Mouse (Mus musculus) G1E (cell line): ENCODE measurements at regions not wholly inside any gene's neighbourhood (a gene's known extent, or its start where the extent isn't known, plus 50 kb on each side); places are given as distances from the start of the nearest gene placed in this dataset.

Experiments
- ATAC-seq: 2 replicates; pipeline ENCODE4 v1.8.0; 2016; ENCODE audit warnings: mild to moderate bottlenecking; ENCODE audit not compliant: insufficient number of reproducible peaks, poor library complexity, low FRiP score, severe bottlenecking; ENCODE audit errors: extremely low read depth
- DNase-seq: peaks from one replicate; pipeline ENCODE4 v3.0.0; 2012; ENCODE audit warnings: low spot score
- H3K27me3 ChIP-seq: 2 replicates; pipeline ENCODE4 v1.6.1; 2012; ENCODE audit warnings: mild to moderate bottlenecking, low read length, inconsistent platforms; ENCODE audit not compliant: insufficient read depth
- H3K36me3 ChIP-seq: replicated peaks from 2 replicates; pipeline ENCODE3; 2012; ENCODE audit warnings: mild to moderate bottlenecking, inconsistent platforms
- H3K4me1 ChIP-seq: 2 replicates; pipeline ENCODE4 v1.6.1; 2012; ENCODE audit warnings: low read depth, low read length, inconsistent platforms, mixed read lengths; ENCODE audit not compliant: insufficient read depth
- H3K4me3 ChIP-seq: 2 replicates; pipeline ENCODE4 v1.5.1; 2012; ENCODE audit warnings: low read depth, mild to moderate bottlenecking, inconsistent platforms, low read length, moderate library complexity, mixed read lengths
- H3K9me3 ChIP-seq: replicated peaks from 2 replicates; pipeline ENCODE4 v1.6.1; 2012; ENCODE audit warnings: inconsistent platforms
- CTCF ChIP-seq: IDR thresholded peaks from 2 replicates; pipeline ENCODE4 v1.5.1; 2012; ENCODE audit warnings: low read depth, low read length, inconsistent platforms, mixed read lengths
- GATA1 ChIP-seq: IDR thresholded peaks from 2 replicates; pipeline ENCODE4 v1.6.1; 2012; ENCODE audit warnings: borderline replicate concordance, low read length, inconsistent platforms, mixed read lengths
- GATA2 ChIP-seq: IDR thresholded peaks from 2 replicates; pipeline ENCODE4 v1.6.1; 2012; ENCODE audit warnings: low read depth, low read length, inconsistent platforms, borderline replicate concordance
- POLR2AphosphoS5 ChIP-seq: IDR thresholded peaks from 2 replicates; pipeline ENCODE4 v1.6.1; 2012; ENCODE audit warnings: low read depth, low read length, inconsistent platforms; ENCODE audit not compliant: insufficient replicate concordance
- TAL1 ChIP-seq: conservative IDR thresholded peaks from 2 replicates; pipeline ENCODE4 v1.6.1; 2012; ENCODE audit warnings: low read depth, low read length, inconsistent platforms, mixed read lengths

DNA sequence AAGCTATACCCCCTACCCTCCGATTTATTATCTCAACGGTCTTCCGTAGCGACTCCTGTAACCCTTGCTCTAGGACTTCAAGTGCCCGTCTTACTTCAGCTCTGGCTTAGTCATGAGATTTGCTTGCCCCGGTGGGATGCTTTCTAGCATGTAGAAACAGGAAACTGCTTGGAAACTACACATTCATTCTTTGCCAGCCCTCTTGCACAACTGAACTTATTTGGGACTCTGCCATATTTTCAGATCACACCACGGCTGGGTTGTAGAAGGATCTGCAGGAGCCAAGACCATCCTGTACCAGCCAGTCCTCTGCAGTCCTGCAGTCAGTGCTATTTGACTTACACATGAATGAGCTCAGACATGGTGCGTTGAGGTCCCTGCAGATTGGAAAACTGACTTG, 110.9 kb upstream of the Habp2 start:
- DNase-seq (no peak), ATAC-seq (no peak)
- H3K27me3 ChIP-seq: no peaks in the 10 kb centered on the region; the same call in 1 of the 2 replicates
- H3K36me3 ChIP-seq: no peaks in the 10 kb centered on the region
- no peaks in the 10 kb centered on the region; the same call in 1 of the 2 replicates for H3K9me3 ChIP-seq
- H3K4me1 ChIP-seq: no peaks in the 10 kb centered on the region
- H3K4me3 ChIP-seq: no peak overlapping the region
- TF ChIP-seq TAL1: no peak
- TF ChIP-seq CTCF: no peak
- TF ChIP-seq GATA2: no peak
- no peak for TF ChIP-seq GATA1
- no peak for TF ChIP-seq POLR2AphosphoS5

DNA sequence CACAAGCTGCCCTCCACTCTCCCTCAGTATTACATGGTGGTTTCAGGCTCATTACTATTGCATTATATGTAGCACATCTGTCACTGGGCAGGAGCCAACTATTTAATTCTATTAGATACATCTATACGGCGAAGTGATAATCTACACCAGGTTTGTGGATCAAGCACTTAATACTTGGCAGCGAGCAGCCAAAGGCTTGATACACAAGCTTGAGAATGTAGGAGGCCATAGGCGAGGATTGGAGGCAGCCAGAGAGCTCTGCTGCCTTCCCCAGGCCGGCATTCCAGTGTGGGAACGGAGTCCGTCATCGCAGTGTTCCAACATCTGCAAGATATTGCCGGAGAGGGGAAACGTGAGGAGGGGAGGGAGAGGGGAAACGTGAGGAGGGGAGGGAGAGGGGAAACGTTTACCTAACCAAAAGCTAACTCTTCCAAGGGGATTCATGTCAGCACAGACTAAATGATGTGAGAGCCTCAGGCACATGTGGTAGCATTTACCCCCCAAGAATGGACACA, 109.6 kb upstream of the Habp2 start:
- ATAC-seq: no peak

DNA sequence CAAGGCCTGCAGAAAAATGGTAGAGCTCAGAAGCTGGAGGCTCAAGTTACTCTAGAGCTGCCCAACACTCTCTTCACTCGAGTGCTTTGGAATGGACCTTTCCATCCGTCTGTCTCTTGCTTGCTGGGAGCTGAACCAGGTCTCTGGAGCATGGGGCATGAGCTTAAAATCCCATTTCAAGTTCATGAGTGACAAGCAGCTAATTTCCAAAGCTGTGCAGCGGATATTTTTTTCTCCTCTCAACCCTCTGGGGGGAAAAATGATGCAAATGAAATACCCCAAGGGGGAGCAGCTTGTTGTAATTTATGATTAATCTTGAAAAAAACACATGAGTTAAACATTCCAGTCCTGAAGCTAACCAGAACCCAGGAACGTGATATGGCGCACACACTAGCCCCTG, 101.2 kb upstream of the Habp2 start:
- no peaks in the 10 kb centered on the region for H3K27me3 ChIP-seq
- ATAC-seq (no peak), DNase-seq (no peak)

More for the DNA sequence above, 109.6 kb upstream of the Habp2 start:
- DNase-seq: no peak
- TF ChIP-seq TAL1 (no peak), GATA1 (no peak), POLR2AphosphoS5 (no peak), CTCF (no peak)
- H3K4me3 ChIP-seq: no peak overlapping the region
- no peaks in the 10 kb centered on the region for H3K36me3 ChIP-seq
- H3K4me1 ChIP-seq: no peaks in the 10 kb centered on the region
- H3K9me3 ChIP-seq: no peaks in the 10 kb centered on the region; the same call in 1 of the 2 replicates
- H3K27me3 ChIP-seq: no peaks in the 10 kb centered on the region; the same call in 1 of the 2 replicates

DNA sequence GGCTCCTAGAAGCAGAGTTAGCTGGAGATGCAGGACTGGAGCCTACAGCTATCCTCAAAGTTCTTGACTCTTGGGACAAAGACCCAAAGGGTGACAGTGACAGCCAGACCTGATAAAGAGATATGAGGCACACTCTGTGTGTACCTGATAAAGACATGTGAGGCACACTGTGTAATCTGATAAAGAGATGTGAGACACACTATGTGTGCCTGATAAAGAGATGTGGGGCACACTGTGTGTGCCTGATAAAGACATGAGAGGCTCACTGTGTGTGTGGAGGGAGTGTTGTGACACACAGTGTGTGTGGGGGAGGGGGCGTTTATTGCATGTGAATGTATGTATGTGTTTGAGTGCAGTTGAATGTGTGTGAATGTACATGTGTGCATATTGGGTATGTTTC, 97.8 kb upstream of the Habp2 start:
- DNase-seq (no peak), ATAC-seq (no peak)
- Histone ChIP-seq H3K27me3 (no peaks in the 10 kb centered on the region), H3K9me3 (peaks cover 16% of the 10 kb centered on the region), H3K4me1 (peaks cover 4% of the 10 kb centered on the region; the same call in 1 of the 2 replicates), H3K36me3 (no peaks in the 10 kb centered on the region), H3K4me3 (no peak overlapping the region)
- TF ChIP-seq CTCF (no peak), GATA1 (no peak), TAL1 (no peak), GATA2 (no peak), POLR2AphosphoS5 (no peak)

More for the DNA sequence above, 101.2 kb upstream of the Habp2 start:
- H3K4me3 ChIP-seq: no peak overlapping the region
- H3K36me3 ChIP-seq: no peaks in the 10 kb centered on the region
- peaks cover 14% of the 10 kb centered on the region for H3K9me3 ChIP-seq
- TF ChIP-seq GATA2: no peak
- H3K4me1 ChIP-seq: peaks cover 4% of the 10 kb centered on the region; the same call in 1 of the 2 replicates

DNA sequence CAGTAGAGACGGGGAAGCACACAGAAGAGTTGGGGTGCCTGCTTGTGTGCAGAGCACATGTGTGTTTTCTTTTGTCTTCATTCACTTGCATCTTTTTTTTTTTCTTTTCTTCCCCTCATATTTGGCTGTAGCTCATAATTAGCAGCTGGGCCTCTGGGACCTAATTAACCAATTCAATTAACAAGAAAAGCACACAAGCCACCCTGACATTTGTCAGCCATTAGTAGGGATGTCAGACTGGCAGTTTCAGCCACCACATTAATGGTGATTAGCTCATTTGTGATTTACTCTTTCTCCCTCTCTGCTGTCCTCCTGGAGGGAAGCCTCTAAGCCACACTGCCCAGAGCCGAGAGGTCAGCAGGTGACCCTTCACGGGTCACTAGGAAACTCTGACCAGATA, 96.7 kb upstream of the Habp2 start:
- H3K4me1 ChIP-seq: peaks cover 4% of the 10 kb centered on the region; the same call in 1 of the 2 replicates
- TF ChIP-seq CTCF (no peak), TAL1 (no peak), GATA2 (no peak), POLR2AphosphoS5 (no peak), GATA1 (no peak)
- DNase-seq (no peak), ATAC-seq (no peak)
- no peak overlapping the region for H3K4me3 ChIP-seq
- no peaks in the 10 kb centered on the region for H3K27me3 ChIP-seq
- H3K9me3 ChIP-seq: peaks cover 13% of the 10 kb centered on the region
- no peaks in the 10 kb centered on the region for H3K36me3 ChIP-seq

DNA sequence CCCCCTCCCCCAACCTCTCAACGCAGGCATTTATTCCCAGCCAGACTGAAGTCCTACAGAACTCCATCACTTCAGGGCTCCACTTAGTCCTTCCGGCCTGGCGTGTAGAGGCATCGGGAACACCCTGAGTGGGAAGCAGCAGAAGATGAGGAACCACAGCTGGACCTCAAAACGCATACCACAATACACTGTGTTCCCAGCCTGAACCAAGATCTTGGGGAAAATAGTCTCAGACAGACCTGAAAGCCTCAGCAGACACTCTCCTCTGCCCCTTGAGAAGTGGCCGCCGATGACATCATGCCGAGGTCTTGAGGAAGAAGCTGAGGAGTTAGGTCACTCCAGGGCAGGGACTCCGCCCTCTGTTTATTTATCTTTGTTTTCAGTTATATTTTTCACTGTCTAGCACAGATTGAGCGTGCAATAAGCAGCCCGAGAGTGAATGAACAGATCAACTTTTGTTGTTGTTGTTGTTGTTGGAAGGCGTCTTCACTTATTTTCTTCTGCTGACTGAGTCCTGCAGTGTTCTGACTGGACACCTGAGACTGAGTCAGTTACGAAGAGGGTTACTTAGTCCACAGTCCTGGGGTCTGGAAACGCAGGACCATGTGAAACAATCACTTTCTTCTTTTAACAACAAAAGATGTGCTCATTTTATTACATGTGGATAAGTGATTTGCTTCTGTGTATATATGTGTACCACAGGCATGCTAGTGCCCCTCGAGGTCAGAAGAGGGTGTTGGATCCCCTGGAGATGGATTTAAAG, 88.3 kb upstream of the Habp2 start:
- no peak for ATAC-seq
- TF ChIP-seq GATA1: no peak
- no peak for TF ChIP-seq POLR2AphosphoS5
- no peak for TF ChIP-seq GATA2
- TF ChIP-seq TAL1: no peak
- TF ChIP-seq CTCF: no peak
- no peak for DNase-seq
- no peaks in the 10 kb centered on the region for H3K4me1 ChIP-seq
- no peaks in the 10 kb centered on the region for H3K36me3 ChIP-seq
- no peaks in the 10 kb centered on the region for H3K27me3 ChIP-seq
- no peaks in the 10 kb centered on the region for H3K9me3 ChIP-seq
- no peak overlapping the region for H3K4me3 ChIP-seq
